Mouse (Mus musculus): ENCODE measurements at regions not wholly inside any gene's neighbourhood (a gene's known extent, or its start where the extent isn't known, plus 50 kb on each side); places are given as distances from the start of the nearest gene placed in this dataset.

GRCm38 (mm10) chr2:169177565-169177964, 222.2 kb upstream of the Zfp64 start:
- Histone ChIP-seq H3K27me3 (no peaks in the 10 kb centered on the region), H3K36me3 (replicated peaks) (no peaks in the 10 kb centered on the region), H3K9me3 (replicated peaks) (no peaks in the 10 kb centered on the region), H3K27ac (replicated peaks) (no peak overlapping the region), H3K4me2 (no peak overlapping the region), H3K4me1 (replicated peaks) (no peaks in the 10 kb centered on the region), H3K9ac (no peak overlapping the region), H3K4me3 (replicated peaks) (no peak overlapping the region)
- WGBS (ENCODE audit: insufficient replicate concordance) = 72% methylated on average over 3 of the region's 3 CpGs
- no peak for ATAC-seq (ENCODE audit: insufficient read depth)

DNA sequence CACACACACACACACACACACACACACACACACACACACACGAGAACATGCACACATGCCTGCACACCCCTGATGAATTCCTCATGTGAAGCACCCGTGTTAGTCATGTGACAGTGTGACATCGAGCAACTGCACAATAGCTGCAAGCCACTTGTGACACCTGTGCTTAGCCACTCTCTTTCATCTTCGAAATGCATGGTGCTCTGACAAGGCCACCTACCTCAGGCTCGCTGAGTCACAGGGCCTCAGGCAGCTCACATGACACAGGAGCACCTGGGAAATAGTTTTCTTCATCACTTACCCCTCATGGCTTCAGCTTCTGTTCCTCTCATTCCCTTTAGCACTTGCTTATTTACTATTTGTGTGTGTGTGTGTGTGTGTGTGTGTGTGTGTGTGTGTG, 213.4 kb upstream of the Zfp64 start:
- no peak for ATAC-seq (ENCODE audit: insufficient read depth)

GRCm38 (mm10) chr2:169168376-169168775, 213.0 kb upstream of the Zfp64 start:
- 75% methylated on average over 6 of the region's 6 CpGs for WGBS (ENCODE audit: insufficient replicate concordance)
- no peaks in the 10 kb centered on the region for H3K4me1 ChIP-seq (replicated peaks)
- H3K9me3 ChIP-seq (replicated peaks) = no peaks in the 10 kb centered on the region
- no peak overlapping the region for H3K4me2 ChIP-seq
- no peaks in the 10 kb centered on the region for H3K27me3 ChIP-seq
- no peak overlapping the region for H3K9ac ChIP-seq
- no peak overlapping the region for H3K4me3 ChIP-seq (replicated peaks)
- no peak for ATAC-seq (ENCODE audit: insufficient read depth)
- no peaks in the 10 kb centered on the region for H3K36me3 ChIP-seq (replicated peaks)
- no peak overlapping the region for H3K27ac ChIP-seq (replicated peaks)

More for the DNA sequence above, 213.4 kb upstream of the Zfp64 start:
- no peaks in the 10 kb centered on the region for H3K4me1 ChIP-seq (replicated peaks)
- no peaks in the 10 kb centered on the region for H3K27me3 ChIP-seq
- no peak overlapping the region for H3K4me3 ChIP-seq (replicated peaks)
- H3K27ac ChIP-seq (replicated peaks) = no peak overlapping the region
- no peaks in the 10 kb centered on the region for H3K9me3 ChIP-seq (replicated peaks)
- no peaks in the 10 kb centered on the region for H3K36me3 ChIP-seq (replicated peaks)
- no peak overlapping the region for H3K4me2 ChIP-seq
- H3K9ac ChIP-seq = no peak overlapping the region
- 60% methylated on average over 5 of the region's 5 CpGs for WGBS (ENCODE audit: insufficient replicate concordance)

GRCm38 (mm10) chr2:169161651-169162050, 206.3 kb upstream of the Zfp64 start:
- H3K9me3 ChIP-seq (replicated peaks) = no peaks in the 10 kb centered on the region
- no peak overlapping the region for H3K9ac ChIP-seq
- H3K4me3 ChIP-seq (replicated peaks) = no peak overlapping the region
- no peaks in the 10 kb centered on the region for H3K27me3 ChIP-seq
- ATAC-seq (ENCODE audit: insufficient read depth) = no peak
- H3K4me1 ChIP-seq (replicated peaks) = 0 out of 2 replicates have a peak, but pooled peaks cover 2% of the 10 kb centered on the region
- no peak overlapping the region for H3K27ac ChIP-seq (replicated peaks)
- H3K4me2 ChIP-seq = no peak overlapping the region
- no peaks in the 10 kb centered on the region for H3K36me3 ChIP-seq (replicated peaks)
- WGBS (ENCODE audit: insufficient replicate concordance) = 54% methylated on average over 8 of the region's 8 CpGs

- Histone ChIP-seq H3K36me3 (replicated peaks) (no peaks in the 10 kb centered on the region), H3K4me3 (replicated peaks) (no peak overlapping the region), H3K4me2 (no peak overlapping the region), H3K9ac (no peak overlapping the region), H3K4me1 (replicated peaks) (0 out of 2 replicates have a peak, but pooled peaks cover 3% of the 10 kb centered on the region), H3K27ac (replicated peaks) (no peak overlapping the region), H3K27me3 (no peaks in the 10 kb centered on the region), H3K9me3 (replicated peaks) (no peaks in the 10 kb centered on the region)
- 62% methylated on average over 11 of the region's 11 CpGs for WGBS (ENCODE audit: insufficient replicate concordance)
- no peak for ATAC-seq (ENCODE audit: insufficient read depth)
These were observed 203.4 kb upstream of the Zfp64 start for GRCm38 (mm10) chr2:169158760-169159159.

- H3K4me3 ChIP-seq (replicated peaks) = no peak overlapping the region
- 57% methylated on average over 17 of the region's 17 CpGs for WGBS (ENCODE audit: insufficient replicate concordance)
These were observed 202.8 kb upstream of the Zfp64 start for GRCm38 (mm10) chr2:169158005-169158673.

GRCm38 (mm10) chr2:169156908-169157307, 201.5 kb upstream of the Zfp64 start:
- 17% methylated on average over 8 of the region's 8 CpGs for WGBS (ENCODE audit: insufficient replicate concordance)
- H3K27me3 ChIP-seq = no peaks in the 10 kb centered on the region
- H3K27ac ChIP-seq (replicated peaks) = no peak overlapping the region
- no peak overlapping the region for H3K4me3 ChIP-seq (replicated peaks)
- H3K4me1 ChIP-seq (replicated peaks) = 0 out of 2 replicates have a peak, but pooled peaks cover 3% of the 10 kb centered on the region
- no peak overlapping the region for H3K4me2 ChIP-seq
- no peaks in the 10 kb centered on the region for H3K9me3 ChIP-seq (replicated peaks)
- no peak overlapping the region for H3K9ac ChIP-seq
- H3K36me3 ChIP-seq (replicated peaks) = no peaks in the 10 kb centered on the region
- ATAC-seq (ENCODE audit: insufficient read depth) = no peak

More at GRCm38 (mm10) chr2:169158005-169158673, 202.8 kb upstream of the Zfp64 start:
- Histone ChIP-seq H3K9ac (no peak overlapping the region), H3K27ac (replicated peaks) (no peak overlapping the region), H3K4me2 (no peak overlapping the region), H3K9me3 (replicated peaks) (no peaks in the 10 kb centered on the region), H3K36me3 (replicated peaks) (no peaks in the 10 kb centered on the region), H3K27me3 (no peaks in the 10 kb centered on the region), H3K4me1 (replicated peaks) (0 out of 2 replicates have a peak, but pooled peaks cover 3% of the 10 kb centered on the region)
- no peak for ATAC-seq (ENCODE audit: insufficient read depth)

DNA sequence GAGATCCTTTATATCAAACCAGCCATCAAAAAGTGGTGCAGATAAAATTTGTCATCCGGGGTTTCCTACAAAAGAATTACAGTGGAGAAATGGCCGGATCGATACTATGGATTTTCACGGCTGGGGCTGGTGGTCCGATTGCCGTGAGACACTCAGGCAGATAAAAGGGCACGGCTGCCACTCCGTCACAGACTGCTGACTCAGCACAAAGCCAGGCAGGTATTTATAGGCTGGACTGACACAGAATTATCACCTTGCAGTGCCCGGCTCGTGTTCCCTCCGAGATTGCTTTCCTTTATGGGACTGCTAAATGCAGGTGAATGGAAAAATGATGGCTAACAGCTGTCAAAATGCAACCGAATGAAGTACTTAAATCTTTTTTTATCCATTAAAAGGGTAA, 199.5 kb upstream of the Zfp64 start:
- Histone ChIP-seq H3K27ac (replicated peaks) (no peak overlapping the region), H3K4me3 (replicated peaks) (no peak overlapping the region), H3K4me1 (replicated peaks) (0 out of 2 replicates have a peak, but pooled peaks cover 3% of the 10 kb centered on the region), H3K9me3 (replicated peaks) (no peaks in the 10 kb centered on the region), H3K27me3 (no peaks in the 10 kb centered on the region), H3K4me2 (no peak overlapping the region), H3K9ac (no peak overlapping the region), H3K36me3 (replicated peaks) (no peaks in the 10 kb centered on the region)
- WGBS (ENCODE audit: insufficient replicate concordance) = 71% methylated on average over 12 of the region's 12 CpGs
- no peak for ATAC-seq (ENCODE audit: insufficient read depth)

GRCm38 (mm10) chr2:169147655-169148054, 192.3 kb upstream of the Zfp64 start:
- no peak for ATAC-seq (ENCODE audit: insufficient read depth)
- no peaks in the 10 kb centered on the region for H3K27me3 ChIP-seq
- no peak overlapping the region for H3K9ac ChIP-seq
- H3K4me3 ChIP-seq (replicated peaks) = no peak overlapping the region
- H3K27ac ChIP-seq (replicated peaks) = no peak overlapping the region
- no peaks in the 10 kb centered on the region for H3K36me3 ChIP-seq (replicated peaks)
- H3K9me3 ChIP-seq (replicated peaks) = no peaks in the 10 kb centered on the region
- no peaks in the 10 kb centered on the region for H3K4me1 ChIP-seq (replicated peaks)
- WGBS (ENCODE audit: insufficient replicate concordance) = 60% methylated on average over 7 of the region's 7 CpGs
- no peak overlapping the region for H3K4me2 ChIP-seq

DNA sequence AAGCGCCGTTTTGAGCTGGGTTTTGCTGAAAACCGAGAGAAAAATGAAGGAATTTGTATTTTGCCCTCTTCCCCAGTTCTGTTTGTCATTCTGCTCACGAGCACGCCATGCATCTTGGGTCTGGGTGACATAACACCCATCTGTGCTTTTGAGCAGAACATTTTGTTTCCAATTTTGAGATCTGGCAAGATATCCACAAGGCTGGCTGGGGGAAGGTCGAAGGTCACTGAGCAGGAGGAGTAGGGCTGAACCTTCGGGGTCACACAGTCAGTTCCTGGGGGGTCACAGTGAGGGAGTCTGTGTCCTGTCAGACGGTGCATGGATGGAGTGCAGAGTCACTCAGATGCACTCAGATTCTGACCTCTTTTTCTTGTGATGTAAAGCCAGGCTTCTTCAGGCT, 186.8 kb upstream of the Zfp64 start:
- Histone ChIP-seq H3K27me3 (no peaks in the 10 kb centered on the region), H3K4me1 (replicated peaks) (no peaks in the 10 kb centered on the region), H3K27ac (replicated peaks) (no peak overlapping the region), H3K9ac (no peak overlapping the region), H3K9me3 (replicated peaks) (no peaks in the 10 kb centered on the region), H3K4me3 (replicated peaks) (no peak overlapping the region), H3K4me2 (no peak overlapping the region), H3K36me3 (replicated peaks) (no peaks in the 10 kb centered on the region)
- no peak for ATAC-seq (ENCODE audit: insufficient read depth)
- 60% methylated on average over 8 of the region's 8 CpGs for WGBS (ENCODE audit: insufficient replicate concordance)

- H3K9ac ChIP-seq = no peak overlapping the region
- 21% methylated on average over 15 of the region's 15 CpGs for WGBS (ENCODE audit: insufficient replicate concordance)
- no peaks in the 10 kb centered on the region for H3K27me3 ChIP-seq
- no peak overlapping the region for H3K4me2 ChIP-seq
- no peak overlapping the region for H3K27ac ChIP-seq (replicated peaks)
- no peaks in the 10 kb centered on the region for H3K36me3 ChIP-seq (replicated peaks)
- H3K4me3 ChIP-seq (replicated peaks) = no peak overlapping the region
- H3K4me1 ChIP-seq (replicated peaks) = no peaks in the 10 kb centered on the region
- H3K9me3 ChIP-seq (replicated peaks) = no peaks in the 10 kb centered on the region; the same call in 1 of the 2 replicates
- no peak for ATAC-seq (ENCODE audit: insufficient read depth)
These were observed 178.5 kb upstream of the Zfp64 start for GRCm38 (mm10) chr2:169133855-169134254.

DNA sequence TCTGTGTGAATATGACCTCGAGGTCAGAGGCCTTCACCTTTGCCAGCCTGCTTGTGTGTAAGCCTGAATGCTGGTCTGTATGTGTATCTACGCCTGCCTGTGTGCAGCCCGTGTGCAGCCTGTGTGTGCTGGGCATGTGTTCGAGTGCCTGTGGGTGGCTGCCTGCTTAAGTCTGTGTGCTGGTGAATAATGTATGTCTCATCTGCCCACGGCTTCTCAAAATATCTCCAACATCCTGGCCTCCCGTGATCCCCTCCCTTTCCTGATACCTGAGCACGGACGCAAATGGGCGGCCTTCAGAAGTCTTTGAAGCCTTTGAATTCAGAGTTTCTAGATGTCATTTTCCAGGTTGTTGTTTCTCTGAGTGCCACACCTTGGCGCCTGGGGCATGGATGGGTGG, 170.1 kb upstream of the Zfp64 start:
- WGBS (ENCODE audit: insufficient replicate concordance) = 72% methylated on average over 10 of the region's 10 CpGs

More for the DNA sequence above, 170.1 kb upstream of the Zfp64 start:
- Histone ChIP-seq H3K27ac (replicated peaks) (no peak overlapping the region), H3K36me3 (replicated peaks) (no peaks in the 10 kb centered on the region), H3K4me1 (replicated peaks) (no peaks in the 10 kb centered on the region), H3K27me3 (no peaks in the 10 kb centered on the region), H3K4me3 (replicated peaks) (no peak overlapping the region), H3K9me3 (replicated peaks) (0 out of 2 replicates have a peak, but pooled peaks cover 3% of the 10 kb centered on the region), H3K9ac (no peak overlapping the region), H3K4me2 (no peak overlapping the region)
- no peak for ATAC-seq (ENCODE audit: insufficient read depth)
